In genomic region chr7:143070506-143071070, GRCm38 (mm10) we compare ENCODE assay signal across 9 mouse cellular contexts. TPM values are rescaled to one million over a fixed set of nuclear protein-coding genes. Genes with fewer than 3 reads are reported as not detected.
A peak's percentile ranks its signal among the peaks of the same experiment; 100 is the strongest.
DNase-seq lines count a peak whose midpoint lies in the region; ATAC-seq and TF ChIP-seq lines count a peak whose summit lies in the region.
"Had no signal": no experiment of that assay in that cellular context is flagged by ENCODE, and none has a peak within 500 bp of the region (broad histone marks: within the 10 kb centered on the region; RNA-seq: fewer than 3 reads in every experiment).

No protein-coding gene starts in this region.

- no peak overlapping the region for H3K27ac ChIP-seq in heart, embryonic 14.5 days (replicated peaks in 1 of 2; ENCODE audit: control insufficient read depth in 1 of 2, insufficient read depth in 1 of 2, low read depth in 2 of 2, low read length in 2 of 2)
- H3K27ac ChIP-seq in forebrain, embryonic 16.5 days (ENCODE audit: low read length), result no peak overlapping the region
- no peak overlapping the region for H3K27ac ChIP-seq in macrophage

- H3K9ac ChIP-seq in heart, embryonic 14.5 days (ENCODE audit: low read length), result peak overlapping the region; percentile 95
- peak overlapping the region; percentile 83 for H3K9ac ChIP-seq in forebrain, embryonic 16.5 days (replicated peaks; ENCODE audit: low read depth, low read length)

- peak overlapping the region; percentile 86 to 95 for H3K4me3 ChIP-seq in heart, embryonic 14.5 days (ENCODE audit: control insufficient read depth in 1 of 2, insufficient read depth in 1 of 2, low read depth in 1 of 2, low read length in 2 of 2)
- H3K4me3 ChIP-seq in G1E (ENCODE audit: low read depth, low read length) (peak overlapping the region; percentile 75), macrophage (ENCODE audit: inconsistent target) (peak overlapping the region; percentile 78)
- H3K4me3 ChIP-seq in forebrain, embryonic 16.5 days (replicated peaks; ENCODE audit: low read length), result peak overlapping the region; percentile 94

- H3K4me1 ChIP-seq in heart, embryonic 14.5 days (ENCODE audit: control insufficient read depth in 2 of 2, insufficient read depth in 2 of 2, low read length in 2 of 2), result peaks cover 14 to 23% of the 10 kb centered on the region in 2 experiments
- H3K4me1 ChIP-seq in G1E (ENCODE audit: insufficient read depth, low read depth, low read length), result peaks cover 61% of the 10 kb centered on the region
- peaks cover 24% of the 10 kb centered on the region for H3K4me1 ChIP-seq in forebrain, embryonic 16.5 days (replicated peaks; ENCODE audit: control insufficient read depth, insufficient read depth, low read length)

- DNase-seq in heart, adult 9 months (ENCODE audit: low spot score in 2 of 2), result no peak
- DNase-seq in G1E (ENCODE audit: low spot score), result no peak
- no peak for DNase-seq in gastrocnemius, postnatal 36 days
- no peak for DNase-seq in adrenal gland, postnatal 36 days
- no peak for DNase-seq in left cerebral cortex, postnatal 14 days (ENCODE audit: low spot score in 2 of 2)

- peaks cover 14% of the 10 kb centered on the region for H3K79me2 ChIP-seq in macrophage (ENCODE audit: inconsistent target)

- peaks cover 37% of the 10 kb centered on the region for H3K36me3 ChIP-seq in heart, embryonic 14.5 days (ENCODE audit: control insufficient read depth, insufficient read depth, low read length)
- H3K36me3 ChIP-seq in G1E (replicated peaks) (peaks cover 65% of the 10 kb centered on the region), macrophage (ENCODE audit: inconsistent target) (peaks cover 8% of the 10 kb centered on the region; the same call in 1 of the 2 replicates)
- H3K36me3 ChIP-seq in forebrain, embryonic 16.5 days (ENCODE audit: control insufficient read depth, insufficient read depth), result peaks cover 12% of the 10 kb centered on the region

- peak overlapping the region; percentile 82 for H3K4me2 ChIP-seq in heart, embryonic 14.5 days (ENCODE audit: low read length)
- H3K4me2 ChIP-seq in forebrain, embryonic 16.5 days (ENCODE audit: low read length), result peak overlapping the region; percentile 99

- 87% methylated on average over 10 of the region's 10 CpGs for WGBS in heart, embryonic 14.5 days
- WGBS in forebrain, embryonic 16.5 days, result 89% methylated on average over 10 of the region's 10 CpGs
- WGBS in macrophage (ENCODE audit: missing documents), result 93% methylated on average over 10 of the region's 10 CpGs

- TF ChIP-seq CTCF in G1E (IDR thresholded peaks at IDR 0.05; ENCODE audit: low read depth, low read length), result no peak

- ATAC-seq in heart, embryonic 14.5 days (ENCODE audit: insufficient number of reproducible peaks, insufficient read depth, low FRiP score, low read depth), result no peak
- no peak for ATAC-seq in G1E (ENCODE audit: extremely low read depth, insufficient number of reproducible peaks, low FRiP score, poor library complexity, severe bottlenecking)
- no peak for ATAC-seq in forebrain, embryonic 16.5 days

- H3K9me3 ChIP-seq in heart, embryonic 14.5 days (ENCODE audit: control insufficient read depth, low read length), result no peaks in the 10 kb centered on the region
- no peaks in the 10 kb centered on the region for H3K9me3 ChIP-seq in G1E (replicated peaks)
- H3K9me3 ChIP-seq in forebrain, embryonic 16.5 days (ENCODE audit: control insufficient read depth, low read length), result no peaks in the 10 kb centered on the region

- no peaks in the 10 kb centered on the region for H3K27me3 ChIP-seq in heart, embryonic 14.5 days (ENCODE audit: control insufficient read depth, insufficient read depth, low read length)
- peaks cover 13% of the 10 kb centered on the region for H3K27me3 ChIP-seq in G1E (ENCODE audit: insufficient read depth, low read length)
- no peaks in the 10 kb centered on the region for H3K27me3 ChIP-seq in forebrain, embryonic 16.5 days (replicated peaks; ENCODE audit: control insufficient read depth, insufficient read depth, low read length)
- H3K27me3 ChIP-seq: Patski had no signal

- intact Hi-C loops in gastrocnemius, postnatal 36 days (cut with DNase I), result no loop called here
- intact Hi-C loops in left cerebral cortex, postnatal 14 days (cut with DNase I), result no loop called here

RNA-seq across cellular contexts. Expression of gene Tssc4, which starts 1.5 kb away (rescaled TPM):
- polyA plus RNA-seq in heart, embryonic 14.5 days (2014; fragmentation: Nextera tagmentation; extraction: Ambion mirVana), result 31.3 and 41.1 TPM in 2 replicates
- total RNA-seq in G1E (2014; fragmentation: Nextera tagmentation) (13.4 and 18.8 TPM in 2 replicates), G1E (2017) (25.0 and 36.3 TPM in 2 replicates)
- polyA plus RNA-seq in G1E (2012) (207 and 271 TPM in 2 replicates), macrophage (2018) (11.1 to 20.1 TPM (median 14.3 TPM) in 3 replicates)
- polyA plus RNA-seq in forebrain, embryonic 16.5 days (2015; fragmentation: Nextera tagmentation; extraction: Ambion mirVana), result 99.7 and 109 TPM in 2 replicates
- total RNA-seq in macrophage (2018; cell fraction: chromatin; rRNA removed), result 10 to 100 TPM in 16 of 26 experiments, 1 to 10 TPM in 10; 3.8 to 29.1 (median 11.1) TPM
- total RNA-seq in macrophage (2018; cell fraction: cytosol; rRNA removed), result 10 to 100 TPM in 22 of 26 experiments, 1 to 10 TPM in 4; 6.4 to 19.3 (median 16.0) TPM
- 10 to 100 TPM in 23 of 26 experiments, 1 to 10 TPM in 3; 5.4 to 31.7 (median 18.3) TPM for total RNA-seq in macrophage (2018; cell fraction: nucleus; rRNA removed)
- 1 to 10 TPM; 7.8 to 8.4 TPM for total RNA-seq in gastrocnemius, postnatal 36 days (2021)
- 10 to 100 TPM; 32.4 to 33.3 TPM for total RNA-seq in adrenal gland, postnatal 36 days (2021)
- total RNA-seq in left cerebral cortex, postnatal 14 days (2021), result 10 to 100 TPM; 41.1 to 50.0 TPM

RNA-seq across cellular contexts. Expression of gene Cd81, which starts 18.0 kb away (rescaled TPM):
- 885 and 947 TPM in 2 replicates for polyA plus RNA-seq in heart, embryonic 14.5 days (2014; fragmentation: Nextera tagmentation; extraction: Ambion mirVana)
- total RNA-seq in G1E (2014; fragmentation: Nextera tagmentation) (166 and 192 TPM in 2 replicates), G1E (2017) (185 and 191 TPM in 2 replicates)
- polyA plus RNA-seq in G1E (2012) (152 and 187 TPM in 2 replicates), macrophage (2018) (105 to 150 TPM (median 143 TPM) in 3 replicates)
- polyA plus RNA-seq in forebrain, embryonic 16.5 days (2015; fragmentation: Nextera tagmentation; extraction: Ambion mirVana), result 319 and 342 TPM in 2 replicates
- 100 to 1,000 TPM in 1 of 26 experiments, 10 to 100 TPM in 25; 16.9 to 122 (median 35.5) TPM for total RNA-seq in macrophage (2018; cell fraction: chromatin; rRNA removed)
- total RNA-seq in macrophage (2018; cell fraction: cytosol; rRNA removed), result 100 to 1,000 TPM; 101 to 168 (median 133) TPM
- total RNA-seq in macrophage (2018; cell fraction: nucleus; rRNA removed), result 100 to 1,000 TPM in 16 of 26 experiments, 10 to 100 TPM in 10; 64.2 to 209 (median 121) TPM
- total RNA-seq in gastrocnemius, postnatal 36 days (2021), result 100 to 1,000 TPM; 106 to 118 TPM
- total RNA-seq in adrenal gland, postnatal 36 days (2021), result 100 to 1,000 TPM; 689 to 765 TPM
- total RNA-seq in left cerebral cortex, postnatal 14 days (2021), result 100 to 1,000 TPM; 367 to 400 TPM

RNA-seq across cellular contexts. Expression of gene Trpm5, which starts 23.9 kb away (rescaled TPM):
- 3.9 and 4.4 TPM in 2 replicates for polyA plus RNA-seq in heart, embryonic 14.5 days (2014; fragmentation: Nextera tagmentation; extraction: Ambion mirVana)
- total RNA-seq in G1E (2014; fragmentation: Nextera tagmentation) (not detected in 2 replicates), G1E (2017) (0.12 and 0.33 TPM in 2 replicates)
- polyA plus RNA-seq in G1E (2012) (not detected in 2 replicates), macrophage (2018) (not detected in 3 replicates)
- polyA plus RNA-seq in forebrain, embryonic 16.5 days (2015; fragmentation: Nextera tagmentation; extraction: Ambion mirVana), result 1.1 and 1.2 TPM in 2 replicates
- under 1 TPM in 1 of 26 experiments, not detected in 25; 0.35 TPM for total RNA-seq in macrophage (2018; cell fraction: chromatin; rRNA removed)
- total RNA-seq in macrophage (2018; cell fraction: cytosol; rRNA removed), result not detected
- not detected for total RNA-seq in macrophage (2018; cell fraction: nucleus; rRNA removed)
- total RNA-seq in gastrocnemius, postnatal 36 days (2021), result not detected
- under 1 TPM in 1 of 2 experiments, not detected in 1; 0.43 TPM for total RNA-seq in adrenal gland, postnatal 36 days (2021)
- total RNA-seq in left cerebral cortex, postnatal 14 days (2021), result under 1 TPM in 1 of 2 experiments, not detected in 1; 0.19 TPM

RNA-seq across cellular contexts. Expression of gene Kcnq1, which starts 35.6 kb away (rescaled TPM):
- 28.1 and 31.1 TPM in 2 replicates for polyA plus RNA-seq in heart, embryonic 14.5 days (2014; fragmentation: Nextera tagmentation; extraction: Ambion mirVana)
- total RNA-seq in G1E (2014; fragmentation: Nextera tagmentation) (not detected in 2 replicates), G1E (2017) (0.12 TPM in 1 of 2 replicates, not detected in the other)
- polyA plus RNA-seq in G1E (2012) (not detected in 2 replicates), macrophage (2018) (0.07 to 0.32 TPM in 2 of 3 replicates, not detected in the other)
- 1.0 and 1.1 TPM in 2 replicates for polyA plus RNA-seq in forebrain, embryonic 16.5 days (2015; fragmentation: Nextera tagmentation; extraction: Ambion mirVana)
- total RNA-seq in macrophage (2018; cell fraction: chromatin; rRNA removed), result 1 to 10 TPM in 4 of 26 experiments, under 1 TPM in 7, not detected in 15; 0.31 to 4.2 (median 0.82) TPM
- total RNA-seq in macrophage (2018; cell fraction: cytosol; rRNA removed), result under 1 TPM in 24 of 26 experiments, not detected in 2; 0.03 to 0.24 (median 0.09) TPM
- total RNA-seq in macrophage (2018; cell fraction: nucleus; rRNA removed), result 1 to 10 TPM in 1 of 26 experiments, under 1 TPM in 4, not detected in 21; 0.15 to 1.2 (median 0.67) TPM
- under 1 TPM; 0.31 to 0.69 TPM for total RNA-seq in gastrocnemius, postnatal 36 days (2021)
- total RNA-seq in adrenal gland, postnatal 36 days (2021), result 1 to 10 TPM; 2.9 to 7.6 TPM
- 1 to 10 TPM in 1 of 2 experiments, under 1 TPM in 1; 0.91 to 1.7 TPM for total RNA-seq in left cerebral cortex, postnatal 14 days (2021)
